Mouse (Mus musculus) macrophage (primary cell): ENCODE results near the gene Atp5f1. TPM values are rescaled to one million over a fixed set of nuclear protein-coding genes. Genes with fewer than 3 reads are reported as not detected.

Experiments
- H3K27ac ChIP-seq: fragments of 350-480 bp; formaldehyde crosslinking; 2 replicates; pipeline ENCODE4 v1.9.0; 2021
- H3K36me3 ChIP-seq: fragments of 350-480 bp; formaldehyde crosslinking; 2 replicates; pipeline ENCODE4 v1.9.0; 2021; ENCODE audit errors: inconsistent target
- H3K4me3 ChIP-seq: fragments of 350-480 bp; formaldehyde crosslinking; 2 replicates; pipeline ENCODE4 v1.9.0; 2021; ENCODE audit errors: inconsistent target
- H3K79me2 ChIP-seq: fragments of 350-480 bp; formaldehyde crosslinking; 2 replicates; pipeline ENCODE4 v1.9.0; 2021; ENCODE audit errors: inconsistent target
- WGBS: methylation state at CpG from one replicate; pipeline ENCODE4 v1.1.7; 2026; ENCODE audit warnings: inconsistent platforms; ENCODE audit not compliant: missing documents; 5-methylcytosine and 5-hydroxymethylcytosine counted together
- polyA plus RNA-seq: library from polyadenylated mRNA; stranded (reverse); fragments of 250-400 nt; gene quantifications from 3 replicates; pipeline ENCODE4 v1.2.4, GENCODE M21; 2018; ENCODE audit warnings: inconsistent platforms

Gene Atp5f1
- polyA plus RNA-seq, 1 experiment from 2014 or later = 432 TPM

- peaks cover 73% of the 10 kb centered on the region for H3K79me2 ChIP-seq
- peak overlapping the region; percentile 96 for H3K4me3 ChIP-seq
- WGBS = 48% methylated on average over 5 of the region's 5 CpGs
- H3K36me3 ChIP-seq = peaks cover 40% of the 10 kb centered on the region
- H3K27ac ChIP-seq = peak overlapping the region; percentile 68
Measured at GRCm38 (mm10) chr3:105958204-105958603, 1.7 kb downstream of the Atp5f1 start.

GRCm38 (mm10) chr3:105957235-105957634 lies 2.7 kb downstream of the Atp5f1 start:
- peaks cover 73% of the 10 kb centered on the region for H3K79me2 ChIP-seq
- no peak overlapping the region for H3K27ac ChIP-seq
- peaks cover 37% of the 10 kb centered on the region for H3K36me3 ChIP-seq
- 100% methylated on average over 1 of the region's 1 CpGs for WGBS
- no peak overlapping the region for H3K4me3 ChIP-seq

GRCm38 (mm10) chr3:105951348-105951747 lies 8.6 kb downstream of the Atp5f1 start:
- Histone ChIP-seq H3K79me2 (peaks cover 56% of the 10 kb centered on the region), H3K36me3 (peaks cover 73% of the 10 kb centered on the region), H3K27ac (no peak overlapping the region), H3K4me3 (no peak overlapping the region)
- WGBS = 89% methylated on average over 7 of the region's 7 CpGs

- peaks cover 10% of the 10 kb centered on the region; the same call in 1 of the 2 replicates for H3K79me2 ChIP-seq
- whole genome bisulfite sequencing = 77% methylated on average over 4 of the region's 4 CpGs
- no peak overlapping the region for H3K4me3 ChIP-seq
- peaks cover 8% of the 10 kb centered on the region; the same call in 1 of the 2 replicates for H3K36me3 ChIP-seq
- no peak overlapping the region for H3K27ac ChIP-seq
Measured at GRCm38 (mm10) chr3:105936111-105936510, 23.8 kb downstream of the Atp5f1 start.

- Histone ChIP-seq H3K4me3 (no peak overlapping the region), H3K79me2 (peaks cover 19% of the 10 kb centered on the region; the same call in 1 of the 2 replicates), H3K27ac (no peak overlapping the region), H3K36me3 (no peaks in the 10 kb centered on the region)
- 96% methylated on average over 4 of the region's 5 CpGs for WGBS
Measured at GRCm38 (mm10) chr3:105935033-105935432, 24.9 kb downstream of the Atp5f1 start.

- Histone ChIP-seq H3K36me3 (no peaks in the 10 kb centered on the region), H3K4me3 (no peak overlapping the region), H3K27ac (no peak overlapping the region), H3K79me2 (peaks cover 30% of the 10 kb centered on the region; the same call in 1 of the 2 replicates)
- 92% methylated on average over 6 of the region's 6 CpGs for WGBS
Measured at GRCm38 (mm10) chr3:105933926-105934325, 26.0 kb downstream of the Atp5f1 start.

- H3K27ac ChIP-seq = peak within 1 kb of the TSS; percentile 70
- 12% methylated on average over 8 of the region's 8 CpGs for WGBS
- H3K79me2 ChIP-seq = peaks cover 36% of the 10 kb centered on the region; the same call in 1 of the 2 replicates
- peak within 1 kb of the TSS; percentile 35 for H3K4me3 ChIP-seq
- no peaks in the 10 kb centered on the region for H3K36me3 ChIP-seq
Measured at GRCm38 (mm10) chr3:105932240-105933071, 27.4 kb downstream of the Atp5f1 start, which contains the start of gene I830077J02Rik. Gene I830077J02Rik, minus strand, starts transcription at chr3:105932664.

- peaks cover 36% of the 10 kb centered on the region; the same call in 1 of the 2 replicates for H3K79me2 ChIP-seq
- H3K4me3 ChIP-seq = no peak overlapping the region
- WGBS = 3% methylated on average over 2 of the region's 2 CpGs
- peaks cover 7% of the 10 kb centered on the region; the same call in 1 of the 2 replicates for H3K36me3 ChIP-seq
- peak overlapping the region; percentile 70; the same call in 1 of the 2 replicates for H3K27ac ChIP-seq
Measured at GRCm38 (mm10) chr3:105931095-105931494, 28.8 kb downstream of the Atp5f1 start.

GRCm38 (mm10) chr3:105929821-105930220 lies 30.1 kb downstream of the Atp5f1 start:
- Histone ChIP-seq H3K36me3 (peaks cover 8% of the 10 kb centered on the region; the same call in 1 of the 2 replicates), H3K4me3 (no peak overlapping the region), H3K27ac (no peak overlapping the region), H3K79me2 (peaks cover 36% of the 10 kb centered on the region; the same call in 1 of the 2 replicates)
- WGBS = 62% methylated on average over 7 of the region's 7 CpGs

GRCm38 (mm10) chr3:105928781-105929180 lies 31.1 kb downstream of the Atp5f1 start:
- Histone ChIP-seq H3K27ac (no peak overlapping the region), H3K79me2 (peaks cover 36% of the 10 kb centered on the region; the same call in 1 of the 2 replicates), H3K36me3 (peaks cover 8% of the 10 kb centered on the region; the same call in 1 of the 2 replicates), H3K4me3 (no peak overlapping the region)
- WGBS = 90% methylated on average over 6 of the region's 6 CpGs

GRCm38 (mm10) chr3:105928195-105928569 lies 31.7 kb downstream of the Atp5f1 start:
- peaks cover 8% of the 10 kb centered on the region; the same call in 1 of the 2 replicates for H3K36me3 ChIP-seq
- 58% methylated on average over 2 of the region's 3 CpGs for WGBS
- H3K79me2 ChIP-seq = peaks cover 36% of the 10 kb centered on the region; the same call in 1 of the 2 replicates
- no peak overlapping the region for H3K27ac ChIP-seq
- H3K4me3 ChIP-seq = no peak overlapping the region

- no peak overlapping the region for H3K4me3 ChIP-seq
- peaks cover 8% of the 10 kb centered on the region; the same call in 1 of the 2 replicates for H3K36me3 ChIP-seq
- H3K79me2 ChIP-seq = peaks cover 36% of the 10 kb centered on the region; the same call in 1 of the 2 replicates
- H3K27ac ChIP-seq = no peak overlapping the region
- 83% methylated on average over 7 of the region's 7 CpGs for WGBS
Measured at GRCm38 (mm10) chr3:105927561-105928194, 32.2 kb downstream of the Atp5f1 start.

- Histone ChIP-seq H3K27ac (no peak overlapping the region), H3K4me3 (no peak overlapping the region), H3K36me3 (peaks cover 8% of the 10 kb centered on the region; the same call in 1 of the 2 replicates), H3K79me2 (peaks cover 13% of the 10 kb centered on the region; the same call in 1 of the 2 replicates)
- 93% methylated on average over 9 of the region's 9 CpGs for WGBS
Measured at GRCm38 (mm10) chr3:105924616-105925015, 35.3 kb downstream of the Atp5f1 start.

GRCm38 (mm10) chr3:105921959-105922358 lies 37.9 kb downstream of the Atp5f1 start:
- Histone ChIP-seq H3K4me3 (no peak overlapping the region), H3K79me2 (no peaks in the 10 kb centered on the region), H3K36me3 (peaks cover 8% of the 10 kb centered on the region; the same call in 1 of the 2 replicates), H3K27ac (no peak overlapping the region)
- WGBS = 55% methylated on average over 2 of the region's 2 CpGs
